Mouse (Mus musculus): ENCODE measurements around the gene Adam30. TPM values are rescaled to one million over a fixed set of nuclear protein-coding genes. Genes with fewer than 3 reads are reported as not detected.
"Not testable (repeated sequence)": the region's sequence is repeated elsewhere in the genome, so short reads cannot be mapped to it uniquely, and the experiment has no call there.

The Adam30 gene
- not detected in 2 replicates for polyA plus RNA-seq (2014; fragmentation: Nextera tagmentation; extraction: Ambion mirVana)

GRCm38 (mm10) chr3:98160330-98160729 is at the start of gene Adam30:
Adam30 (plus strand) TSS chr3:98160630.
- ATAC-seq (ENCODE audit: low read depth) (no peak), DNase-seq (ENCODE audit: low spot score) (no peak)
- no peak within 1 kb of the TSS for H3K4me2 ChIP-seq (ENCODE audit: low read depth, low read length)
- no peaks in the 10 kb centered on the region for H3K36me3 ChIP-seq (ENCODE audit: control insufficient read depth, insufficient read depth, low read length)
- H3K9ac ChIP-seq (ENCODE audit: low read depth, low read length): no peak within 1 kb of the TSS
- no peak within 1 kb of the TSS for H3K27ac ChIP-seq (replicated peaks; ENCODE audit: low read depth, low read length)
- no peaks in the 10 kb centered on the region for H3K27me3 ChIP-seq (replicated peaks; ENCODE audit: control insufficient read depth, insufficient read depth, low read length)
- 86% methylated on average over 17 of the region's 17 CpGs for WGBS
- H3K4me3 ChIP-seq (ENCODE audit: low read depth, low read length): no peak within 1 kb of the TSS
- no peaks in the 10 kb centered on the region for H3K9me3 ChIP-seq (ENCODE audit: control insufficient read depth, low read length)
- no peaks in the 10 kb centered on the region for H3K4me1 ChIP-seq (ENCODE audit: control insufficient read depth, insufficient read depth, low read length)

GRCm38 (mm10) chr3:98118252-98118651 is 42.2 kb upstream of the Adam30 start:
- H3K4me2 ChIP-seq (ENCODE audit: low read depth, low read length): no peak overlapping the region
- H3K4me1 ChIP-seq (ENCODE audit: control insufficient read depth, insufficient read depth, low read length): no peaks in the 10 kb centered on the region
- no peak for DNase-seq (ENCODE audit: low spot score)
- 91% methylated on average over 3 of the region's 3 CpGs for WGBS
- no peaks in the 10 kb centered on the region for H3K9me3 ChIP-seq (ENCODE audit: control insufficient read depth, low read length)
- ATAC-seq (ENCODE audit: low read depth): no peak
- no peaks in the 10 kb centered on the region for H3K27me3 ChIP-seq (replicated peaks; ENCODE audit: control insufficient read depth, insufficient read depth, low read length)
- peaks cover 94% of the 10 kb centered on the region for H3K36me3 ChIP-seq (ENCODE audit: control insufficient read depth, insufficient read depth, low read length)
- no peak overlapping the region for H3K4me3 ChIP-seq (ENCODE audit: low read depth, low read length)
- H3K27ac ChIP-seq (replicated peaks; ENCODE audit: low read depth, low read length): no peak overlapping the region
- no peak overlapping the region for H3K9ac ChIP-seq (ENCODE audit: low read depth, low read length)

GRCm38 (mm10) chr3:98119338-98119737 is 41.1 kb upstream of the Adam30 start:
- no peaks in the 10 kb centered on the region for H3K9me3 ChIP-seq (ENCODE audit: control insufficient read depth, low read length)
- no peak overlapping the region for H3K4me3 ChIP-seq (ENCODE audit: low read depth, low read length)
- H3K27me3 ChIP-seq (replicated peaks; ENCODE audit: control insufficient read depth, insufficient read depth, low read length): no peaks in the 10 kb centered on the region
- no peak overlapping the region for H3K9ac ChIP-seq (ENCODE audit: low read depth, low read length)
- DNase-seq (ENCODE audit: low spot score) (no peak), ATAC-seq (ENCODE audit: low read depth) (0 out of 2 replicates have a peak, but pooled peaks have one; percentile 22)
- H3K4me1 ChIP-seq (ENCODE audit: control insufficient read depth, insufficient read depth, low read length): no peaks in the 10 kb centered on the region
- H3K36me3 ChIP-seq (ENCODE audit: control insufficient read depth, insufficient read depth, low read length): peaks cover 95% of the 10 kb centered on the region
- 74% methylated on average over 6 of the region's 6 CpGs for WGBS
- H3K4me2 ChIP-seq (ENCODE audit: low read depth, low read length): no peak overlapping the region
- H3K27ac ChIP-seq (replicated peaks; ENCODE audit: low read depth, low read length): no peak overlapping the region

DNA sequence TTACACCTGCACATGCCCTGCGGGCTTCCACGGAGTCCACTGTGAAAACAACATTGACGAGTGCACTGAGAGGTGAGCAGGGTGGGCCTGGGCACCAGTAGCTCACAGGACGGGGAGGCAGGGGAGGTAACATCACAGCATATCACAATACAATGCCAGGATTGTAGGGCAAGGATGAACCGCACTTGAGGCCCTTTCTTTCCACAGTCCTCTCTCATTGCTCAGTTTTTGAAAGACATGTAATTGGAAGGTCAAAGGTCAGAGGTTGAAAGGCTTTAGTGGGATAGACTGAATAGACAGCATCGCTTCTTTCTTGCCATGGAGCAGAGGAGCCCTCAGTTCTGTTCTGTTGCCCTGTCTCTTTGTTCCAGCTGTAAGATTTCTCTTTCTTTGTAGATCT is 39.5 kb upstream of the Adam30 start:
- no peaks in the 10 kb centered on the region for H3K9me3 ChIP-seq (ENCODE audit: control insufficient read depth, low read length)
- no peaks in the 10 kb centered on the region for H3K4me1 ChIP-seq (ENCODE audit: control insufficient read depth, insufficient read depth, low read length)
- no peak overlapping the region for H3K4me2 ChIP-seq (ENCODE audit: low read depth, low read length)
- H3K27ac ChIP-seq (replicated peaks; ENCODE audit: low read depth, low read length): no peak overlapping the region
- no peaks in the 10 kb centered on the region for H3K27me3 ChIP-seq (replicated peaks; ENCODE audit: control insufficient read depth, insufficient read depth, low read length)
- 46% methylated on average over 6 of the region's 6 CpGs for WGBS
- DNase-seq (ENCODE audit: low spot score) (no peak), ATAC-seq (ENCODE audit: low read depth) (no peak)
- H3K9ac ChIP-seq (ENCODE audit: low read depth, low read length): no peak overlapping the region
- peaks cover 97% of the 10 kb centered on the region for H3K36me3 ChIP-seq (ENCODE audit: control insufficient read depth, insufficient read depth, low read length)
- no peak overlapping the region for H3K4me3 ChIP-seq (ENCODE audit: low read depth, low read length)

- Histone ChIP-seq H3K27ac (replicated peaks; ENCODE audit: low read depth, low read length) (no peak overlapping the region), H3K4me2 (ENCODE audit: low read depth, low read length) (no peak overlapping the region), H3K27me3 (replicated peaks; ENCODE audit: control insufficient read depth, insufficient read depth, low read length) (no peaks in the 10 kb centered on the region), H3K9ac (ENCODE audit: low read depth, low read length) (no peak overlapping the region), H3K4me3 (ENCODE audit: low read depth, low read length) (no peak overlapping the region), H3K4me1 (ENCODE audit: control insufficient read depth, insufficient read depth, low read length) (no peaks in the 10 kb centered on the region), H3K9me3 (ENCODE audit: control insufficient read depth, low read length) (no peaks in the 10 kb centered on the region), H3K36me3 (ENCODE audit: control insufficient read depth, insufficient read depth, low read length) (peaks cover 82% of the 10 kb centered on the region)
- WGBS: 96% methylated on average over 2 of the region's 2 CpGs
- DNase-seq (ENCODE audit: low spot score): peak; percentile 36
- peak; percentile 90; the same call in 1 of the 2 replicates for ATAC-seq (ENCODE audit: low read depth)
Observed at GRCm38 (mm10) chr3:98127775-98128174, 32.7 kb upstream of the Adam30 start.

DNA sequence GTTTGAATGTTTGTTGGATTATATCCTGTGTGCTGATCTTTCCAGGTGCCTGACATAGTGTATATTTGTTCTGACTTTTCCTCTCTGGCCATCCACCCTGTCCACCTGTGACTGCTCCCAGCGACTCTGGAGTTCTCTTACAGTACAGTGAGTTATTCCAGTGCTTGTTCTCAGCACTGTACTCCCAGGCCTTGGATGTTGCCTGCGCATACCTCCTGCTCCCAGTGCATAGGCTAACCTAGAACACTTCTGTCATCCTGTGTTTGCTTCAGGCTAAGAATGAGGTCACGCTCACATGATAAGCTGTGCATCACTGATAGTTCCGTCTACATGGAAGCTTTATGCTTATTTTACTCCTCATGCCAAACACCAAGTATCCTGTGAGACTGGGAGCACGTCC is 31.7 kb upstream of the Adam30 start:
- H3K4me3 ChIP-seq (ENCODE audit: low read depth, low read length): no peak overlapping the region
- no peak overlapping the region for H3K27ac ChIP-seq (replicated peaks; ENCODE audit: low read depth, low read length)
- no peak overlapping the region for H3K9ac ChIP-seq (ENCODE audit: low read depth, low read length)
- H3K4me1 ChIP-seq (ENCODE audit: control insufficient read depth, insufficient read depth, low read length): no peaks in the 10 kb centered on the region
- ATAC-seq (ENCODE audit: low read depth) (no peak), DNase-seq (ENCODE audit: low spot score) (no peak)
- peaks cover 81% of the 10 kb centered on the region for H3K36me3 ChIP-seq (ENCODE audit: control insufficient read depth, insufficient read depth, low read length)
- H3K27me3 ChIP-seq (replicated peaks; ENCODE audit: control insufficient read depth, insufficient read depth, low read length): no peaks in the 10 kb centered on the region
- 87% methylated on average over 5 of the region's 5 CpGs for WGBS
- H3K9me3 ChIP-seq (ENCODE audit: control insufficient read depth, low read length): no peaks in the 10 kb centered on the region
- no peak overlapping the region for H3K4me2 ChIP-seq (ENCODE audit: low read depth, low read length)

- not testable (repeated sequence) for H3K27me3 ChIP-seq (replicated peaks; ENCODE audit: control insufficient read depth, insufficient read depth, low read length); H3K27ac ChIP-seq (replicated peaks; ENCODE audit: low read depth, low read length); ATAC-seq (ENCODE audit: low read depth)
Observed at GRCm38 (mm10) chr3:98132140-98132539, 28.3 kb upstream of the Adam30 start.

GRCm38 (mm10) chr3:98132636-98133035 is 27.8 kb upstream of the Adam30 start:
- DNase-seq (ENCODE audit: low spot score) (no peak), ATAC-seq (ENCODE audit: low read depth) (no peak)
- Histone ChIP-seq H3K27me3 (replicated peaks; ENCODE audit: control insufficient read depth, insufficient read depth, low read length) (no peaks in the 10 kb centered on the region), H3K4me3 (ENCODE audit: low read depth, low read length) (no peak overlapping the region), H3K9me3 (ENCODE audit: control insufficient read depth, low read length) (no peaks in the 10 kb centered on the region), H3K9ac (ENCODE audit: low read depth, low read length) (no peak overlapping the region), H3K36me3 (ENCODE audit: control insufficient read depth, insufficient read depth, low read length) (peaks cover 89% of the 10 kb centered on the region), H3K4me2 (ENCODE audit: low read depth, low read length) (no peak overlapping the region), H3K27ac (replicated peaks; ENCODE audit: low read depth, low read length) (no peak overlapping the region), H3K4me1 (ENCODE audit: control insufficient read depth, insufficient read depth, low read length) (no peaks in the 10 kb centered on the region)
- WGBS: 96% methylated on average over 8 of the region's 8 CpGs

More at GRCm38 (mm10) chr3:98132140-98132539, 28.3 kb upstream of the Adam30 start:
- 91% methylated on average over 4 of the region's 4 CpGs for WGBS
- H3K4me3 ChIP-seq (ENCODE audit: low read depth, low read length); H3K4me2 ChIP-seq (ENCODE audit: low read depth, low read length); DNase-seq (ENCODE audit: low spot score); H3K9ac ChIP-seq (ENCODE audit: low read depth, low read length); H3K9me3 ChIP-seq (ENCODE audit: control insufficient read depth, low read length); H3K4me1 ChIP-seq (ENCODE audit: control insufficient read depth, insufficient read depth, low read length): not testable (repeated sequence)
- peaks cover 86% of the 10 kb centered on the region for H3K36me3 ChIP-seq (ENCODE audit: control insufficient read depth, insufficient read depth, low read length)

DNA sequence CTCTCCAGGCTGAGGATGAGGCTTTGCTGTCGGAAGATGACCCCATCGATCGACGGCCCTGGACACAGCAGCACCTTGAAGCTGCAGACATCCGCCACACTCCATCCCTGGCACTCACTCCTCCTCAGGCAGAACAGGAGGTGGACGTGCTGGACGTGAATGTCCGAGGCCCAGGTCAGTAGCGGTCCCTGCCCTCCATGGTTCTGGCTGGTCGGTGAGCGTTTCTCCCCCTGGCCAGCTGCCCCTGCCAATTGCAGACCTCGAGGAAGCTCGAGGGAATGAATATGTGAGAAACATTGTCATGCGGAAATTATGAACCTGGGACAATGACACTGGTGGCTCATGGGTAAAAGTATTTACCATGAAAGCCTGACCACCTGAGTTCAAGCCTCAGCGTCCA is 19.0 kb upstream of the Adam30 start:
- no peak overlapping the region for H3K4me2 ChIP-seq (ENCODE audit: low read depth, low read length)
- H3K36me3 ChIP-seq (ENCODE audit: control insufficient read depth, insufficient read depth, low read length): peaks cover 97% of the 10 kb centered on the region
- DNase-seq (ENCODE audit: low spot score) (no peak), ATAC-seq (ENCODE audit: low read depth) (no peak)
- H3K27ac ChIP-seq (replicated peaks; ENCODE audit: low read depth, low read length): no peak overlapping the region
- no peak overlapping the region for H3K9ac ChIP-seq (ENCODE audit: low read depth, low read length)
- no peaks in the 10 kb centered on the region for H3K4me1 ChIP-seq (ENCODE audit: control insufficient read depth, insufficient read depth, low read length)
- 94% methylated on average over 12 of the region's 15 CpGs for WGBS
- H3K27me3 ChIP-seq (replicated peaks; ENCODE audit: control insufficient read depth, insufficient read depth, low read length): no peaks in the 10 kb centered on the region
- no peak overlapping the region for H3K4me3 ChIP-seq (ENCODE audit: low read depth, low read length)
- H3K9me3 ChIP-seq (ENCODE audit: control insufficient read depth, low read length): no peaks in the 10 kb centered on the region
